Mouse (Mus musculus) kidney, adult 9 months (tissue): ENCODE results near the gene Cyth3.

Experiments used
- DNase-seq: peaks from one replicate; pipeline ENCODE4 v3.0.0; 2022

Cyth3 gene

DNA sequence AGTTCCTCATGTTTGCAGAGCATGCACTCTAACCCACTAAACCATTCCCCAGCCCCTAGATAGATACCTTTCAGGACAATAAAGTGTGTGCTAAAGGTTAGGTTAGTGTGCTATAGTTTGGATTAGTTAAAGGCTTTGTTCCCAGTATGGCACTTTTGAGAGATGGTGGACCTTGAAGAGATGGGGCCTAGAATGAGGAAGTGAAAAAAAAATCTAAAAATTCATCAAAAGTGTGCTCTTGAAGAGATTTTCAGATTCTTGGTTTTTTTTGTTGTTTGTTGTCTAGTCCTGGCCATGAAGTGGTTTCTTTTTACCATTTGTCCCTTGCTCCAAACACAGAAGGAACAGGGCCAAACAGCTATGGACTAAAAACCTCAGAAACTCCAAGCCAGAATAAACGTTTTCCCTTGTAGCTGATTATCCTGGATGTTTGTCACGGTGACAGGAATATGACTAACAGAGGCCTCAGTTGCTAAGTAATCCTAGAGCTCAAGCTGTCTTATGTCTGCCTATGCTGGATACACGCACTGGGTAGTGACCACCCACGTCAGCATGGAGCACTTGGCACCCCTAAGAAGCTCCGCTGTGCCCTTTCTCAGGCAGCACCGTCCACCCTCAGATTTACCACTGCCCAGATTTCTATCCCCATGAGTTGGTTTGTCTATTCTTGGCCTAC is 48.6 kb downstream of the Cyth3 start:
- no peak for DNase-seq

DNA sequence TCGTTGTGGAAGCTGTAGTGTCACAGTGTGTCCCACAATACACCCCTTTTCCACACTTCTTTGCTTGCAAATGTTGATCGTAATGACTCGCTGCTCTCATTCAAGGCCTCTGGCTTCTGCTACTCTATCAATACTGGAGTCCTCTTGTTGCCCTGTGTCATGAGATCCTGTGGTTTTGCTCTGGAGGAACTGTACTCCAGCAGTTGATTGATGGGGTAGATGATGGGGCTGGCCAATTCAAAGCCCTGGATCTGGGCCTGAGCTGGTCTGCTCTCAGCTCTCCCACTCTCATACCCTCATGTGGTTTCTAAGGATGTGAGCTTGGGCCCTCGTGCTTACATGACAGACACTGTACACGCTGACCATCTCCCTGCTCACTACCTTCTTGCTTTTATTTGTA is 52.3 kb downstream of the Cyth3 start:
- no peak for DNase-seq

DNA sequence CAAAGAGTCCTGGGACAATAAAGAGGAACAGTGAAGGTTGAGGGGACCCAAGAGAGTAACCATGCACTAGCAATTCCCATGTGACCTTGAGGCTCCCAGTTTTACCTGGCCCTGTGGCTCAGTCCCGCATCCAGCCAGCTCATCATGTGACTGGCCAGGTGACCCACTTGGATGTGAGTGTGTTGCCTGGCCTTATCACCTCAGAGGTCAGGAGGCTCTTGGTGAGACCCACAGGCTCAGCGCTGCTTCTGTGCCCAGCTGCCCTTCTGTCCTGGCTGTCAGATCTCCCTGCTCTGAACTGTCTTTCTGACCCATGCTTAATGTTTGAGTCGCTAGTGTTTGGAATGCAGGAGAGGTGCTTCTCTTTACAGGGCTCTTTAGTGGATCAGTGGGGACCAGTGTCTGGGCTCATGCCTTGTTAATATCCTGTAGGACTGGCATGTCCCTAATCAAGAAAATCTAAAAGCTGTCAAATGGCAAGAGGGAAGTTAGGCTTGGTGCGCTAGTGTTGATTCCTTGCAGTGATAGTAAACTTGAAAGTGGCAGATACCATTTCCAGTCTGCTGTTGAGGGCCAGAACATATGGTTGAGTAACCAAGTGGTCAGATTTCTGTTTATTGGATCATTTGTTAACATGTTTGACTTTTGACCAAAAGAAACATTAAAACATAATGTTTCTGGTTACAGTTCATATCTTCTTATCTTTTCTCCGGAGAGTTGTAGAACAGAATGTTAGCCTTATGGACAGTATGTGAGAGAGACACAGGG is 54.2 kb downstream of the Cyth3 start:
- DNase-seq: no peak

DNA sequence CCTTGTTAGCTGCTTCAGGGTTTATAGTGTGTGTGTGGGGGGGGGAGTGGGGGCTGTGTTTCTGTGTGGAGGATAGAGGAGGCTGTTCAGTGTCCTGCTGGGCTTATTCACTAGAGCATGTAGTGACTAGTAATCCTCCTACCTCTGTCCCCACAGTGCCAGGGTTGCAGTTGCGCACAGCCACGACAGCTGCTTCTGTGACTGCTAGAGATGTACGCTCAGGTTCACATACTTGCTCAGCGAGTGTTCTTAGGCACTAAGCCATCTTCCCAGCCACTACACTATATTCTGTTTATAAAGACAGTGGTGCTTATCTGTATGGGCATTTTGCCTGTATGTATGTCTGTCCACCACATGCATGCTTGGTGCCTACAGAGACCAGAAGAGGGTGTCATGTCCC is 55.1 kb downstream of the Cyth3 start:
- no peak for DNase-seq

DNA sequence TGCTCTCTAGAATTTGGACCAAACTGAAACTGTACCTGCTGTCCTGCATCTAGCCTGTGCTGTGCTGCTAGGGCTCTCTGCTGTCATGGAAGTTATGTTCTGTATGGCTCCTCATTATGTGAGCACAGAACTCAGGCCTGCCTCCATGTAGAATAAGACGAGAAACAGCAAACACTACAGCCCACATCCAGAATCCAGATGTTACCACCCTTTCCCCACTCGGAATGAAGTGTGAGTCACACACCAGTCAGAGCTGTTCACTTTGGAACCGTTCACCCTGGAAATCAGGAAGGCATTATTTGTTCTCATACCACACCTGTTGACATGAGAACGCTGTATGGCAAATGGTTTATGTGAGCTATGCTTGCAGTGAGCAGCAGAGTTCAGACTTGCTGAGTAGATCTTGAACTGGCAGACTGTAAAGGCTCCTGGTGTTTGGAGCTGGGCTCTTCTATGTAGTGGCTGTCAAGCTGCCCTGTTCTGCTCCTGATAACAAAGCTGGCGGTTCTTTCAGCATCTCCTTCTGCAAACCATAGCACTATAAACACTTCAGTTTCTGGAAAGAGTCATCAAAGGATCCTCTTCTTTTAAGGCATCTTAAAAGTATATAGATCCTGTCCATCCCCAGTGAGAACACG is 56.5 kb downstream of the Cyth3 start:
- no peak for DNase-seq

DNA sequence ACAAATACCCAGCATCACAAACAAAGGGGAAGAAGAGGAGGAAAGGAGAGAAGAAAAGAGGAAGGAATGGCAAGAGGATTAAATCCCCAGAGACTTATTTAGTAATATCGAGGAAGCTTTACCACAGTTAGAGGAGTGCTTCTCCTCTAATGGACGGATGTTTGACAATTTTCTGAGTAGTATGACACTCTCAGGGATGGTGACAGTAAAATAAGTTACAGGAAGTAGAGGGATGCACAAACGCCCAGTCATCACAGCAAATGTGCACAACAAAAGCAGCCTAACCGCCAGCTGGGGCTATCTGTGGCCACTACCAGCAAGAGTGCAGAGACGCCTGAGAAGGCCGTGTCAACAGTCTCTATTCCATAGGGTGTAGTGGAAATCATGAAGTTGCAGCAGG is 57.4 kb downstream of the Cyth3 start:
- no peak for DNase-seq

DNA sequence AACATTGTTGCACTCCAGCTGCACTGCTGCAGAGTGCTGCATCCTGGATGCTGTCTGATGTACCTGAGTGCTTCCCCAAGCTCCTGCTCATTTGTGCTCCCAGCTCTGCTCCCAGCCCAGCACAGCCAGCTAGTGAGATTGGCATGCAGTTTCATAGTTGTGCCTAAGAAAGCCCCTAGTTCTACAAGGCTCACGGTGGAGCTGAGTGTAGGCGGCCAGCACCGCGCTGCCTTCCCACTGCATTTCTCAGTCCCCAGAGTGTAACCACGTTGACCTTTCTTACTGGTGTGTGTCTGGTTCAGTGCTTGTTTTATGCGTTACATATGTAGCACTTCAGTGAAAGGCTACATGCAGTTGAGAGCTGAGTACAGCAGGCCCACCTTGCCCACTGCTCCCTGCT is 61.4 kb downstream of the Cyth3 start:
- no peak for DNase-seq

DNA sequence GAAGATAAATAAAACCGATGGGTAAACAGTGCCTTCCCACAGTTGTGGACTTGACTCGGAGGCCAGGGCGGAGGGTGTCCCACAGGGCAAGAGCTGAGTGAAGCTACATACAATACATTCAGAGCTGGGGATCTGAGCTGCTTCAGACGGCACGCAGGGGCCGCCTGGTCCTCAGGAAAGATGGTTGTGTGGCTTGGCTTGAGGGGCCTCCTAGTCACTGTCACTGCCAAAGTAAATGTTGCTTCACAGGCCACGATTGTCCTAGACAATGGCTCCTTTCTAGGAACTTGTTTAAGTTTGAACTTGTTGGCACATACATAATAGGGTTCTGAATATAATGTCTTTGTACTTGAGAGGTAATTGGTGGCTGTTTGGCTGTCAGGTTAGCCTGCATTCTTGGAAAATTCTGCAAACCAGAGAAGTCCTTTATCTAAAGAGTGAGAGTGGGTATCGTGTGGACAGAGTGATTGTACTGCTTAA is 62.7 kb downstream of the Cyth3 start:
- no peak for DNase-seq

DNA sequence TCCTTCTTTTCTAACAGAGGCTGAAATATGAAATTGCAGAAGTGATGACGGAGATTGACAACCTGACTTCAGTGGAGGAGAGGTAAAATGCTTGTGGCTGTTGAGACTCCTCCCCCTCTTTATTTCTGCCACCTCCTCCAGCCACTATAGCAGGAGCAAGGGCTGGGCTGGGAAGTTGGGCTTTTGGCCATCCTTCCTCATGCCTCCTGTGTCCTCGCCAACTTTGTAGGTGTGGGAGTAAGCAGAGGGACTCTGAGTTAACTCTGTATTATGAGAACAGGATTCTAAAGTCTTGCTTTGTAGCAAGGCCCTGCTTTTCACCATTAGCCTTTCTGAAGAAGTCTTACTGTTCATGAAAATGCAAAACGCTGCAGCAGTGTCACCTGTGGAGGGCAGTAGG is 64.2 kb downstream of the Cyth3 start:
- no peak for DNase-seq

DNA sequence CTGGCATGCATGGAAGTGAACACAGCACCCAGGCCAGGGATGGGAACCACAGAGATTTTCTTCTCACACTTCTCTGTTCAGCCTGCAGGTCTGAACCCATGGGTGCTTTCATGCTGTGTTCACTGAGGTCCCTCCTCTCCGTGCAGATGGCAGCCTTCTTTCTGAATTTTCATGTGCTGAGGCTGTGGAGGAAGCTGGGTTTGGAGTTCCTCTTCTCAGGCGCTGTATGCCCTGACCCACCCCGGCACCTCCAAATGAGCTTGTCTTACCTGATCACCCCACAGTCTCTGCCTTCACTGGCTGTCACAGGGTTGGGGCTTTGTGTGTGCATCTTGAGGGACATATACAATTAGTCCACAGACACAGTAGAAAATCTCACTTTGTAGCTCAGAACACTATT is 65.3 kb downstream of the Cyth3 start:
- no peak for DNase-seq

DNA sequence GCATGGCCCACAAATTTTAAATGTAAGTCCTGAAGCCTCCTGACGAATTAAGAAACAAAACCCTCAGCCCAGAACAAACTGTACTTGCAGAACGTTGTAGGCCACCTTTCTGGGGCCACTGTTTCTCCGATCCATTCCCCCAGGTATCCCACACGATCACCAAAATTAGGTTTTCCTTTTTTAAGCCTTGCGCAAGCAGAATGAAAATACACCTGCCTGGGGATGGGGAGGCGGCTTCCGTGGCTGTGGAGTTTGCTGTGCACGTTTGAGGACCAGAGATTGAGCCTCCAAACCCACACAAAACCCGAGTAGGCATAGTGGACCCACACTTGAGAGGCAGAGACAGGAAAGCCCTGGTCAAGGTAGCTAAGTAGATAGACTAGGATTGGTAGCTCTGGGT is 68.1 kb downstream of the Cyth3 start:
- no peak for DNase-seq

DNA sequence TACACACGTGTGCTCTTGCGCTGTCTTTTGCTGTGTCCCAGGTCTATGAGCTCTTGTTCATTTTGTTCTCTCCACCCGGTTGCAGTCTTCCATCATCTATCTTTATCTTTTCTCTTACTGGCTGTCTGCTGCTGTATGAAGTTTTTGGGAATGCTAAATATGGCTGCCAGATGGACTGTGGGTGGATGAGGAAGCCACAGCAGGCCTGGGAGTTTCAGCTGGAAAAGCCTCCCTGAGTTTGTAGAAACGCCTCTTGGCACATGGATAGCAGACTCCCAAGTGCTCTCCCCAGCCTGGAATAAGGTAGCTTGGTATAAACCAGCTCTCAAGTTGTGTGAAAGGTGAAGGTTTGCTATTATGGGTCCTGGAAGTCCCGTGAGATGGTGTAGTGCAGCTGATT is 68.7 kb downstream of the Cyth3 start:
- DNase-seq: no peak

DNA sequence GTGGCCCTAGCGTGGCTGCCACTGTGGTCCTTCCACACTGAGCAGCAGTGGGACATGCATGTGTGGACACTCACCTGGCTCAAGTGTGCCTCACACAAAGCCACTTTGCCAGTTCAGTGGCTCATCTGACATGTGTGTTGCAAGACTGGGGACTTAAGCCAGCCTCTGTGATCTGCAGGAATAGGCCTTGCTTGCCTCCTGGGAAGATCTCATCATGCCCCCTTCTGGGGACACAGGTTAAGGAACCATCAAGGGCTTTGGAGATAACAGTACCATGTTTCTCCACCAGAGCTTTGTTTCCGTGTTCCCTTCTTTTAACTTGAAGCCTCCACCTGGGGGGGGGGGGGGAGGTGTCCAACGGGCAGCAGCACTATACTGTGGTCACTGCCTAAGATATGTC is 74.1 kb downstream of the Cyth3 start:
- DNase-seq: peak; percentile 27

DNA sequence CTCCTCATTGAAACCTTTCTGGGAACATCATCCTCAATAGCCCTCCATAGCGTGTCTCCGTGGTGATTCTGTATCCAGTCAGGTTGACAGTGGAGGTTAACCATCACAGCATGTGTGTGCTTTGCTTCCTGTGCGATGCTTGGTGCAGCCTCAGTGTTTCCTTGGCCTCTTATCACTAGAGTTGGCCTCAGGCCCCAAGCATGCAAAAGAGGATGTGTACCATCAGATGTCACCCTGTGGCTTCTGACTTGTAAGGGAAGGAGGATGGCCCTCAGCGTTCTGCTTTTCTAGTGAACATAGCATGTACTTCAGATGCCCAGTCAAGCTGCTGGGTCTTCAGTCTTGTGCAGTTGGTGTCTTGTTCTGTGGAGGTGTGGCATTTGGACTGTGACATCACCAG is 76.2 kb downstream of the Cyth3 start:
- no peak for DNase-seq

DNA sequence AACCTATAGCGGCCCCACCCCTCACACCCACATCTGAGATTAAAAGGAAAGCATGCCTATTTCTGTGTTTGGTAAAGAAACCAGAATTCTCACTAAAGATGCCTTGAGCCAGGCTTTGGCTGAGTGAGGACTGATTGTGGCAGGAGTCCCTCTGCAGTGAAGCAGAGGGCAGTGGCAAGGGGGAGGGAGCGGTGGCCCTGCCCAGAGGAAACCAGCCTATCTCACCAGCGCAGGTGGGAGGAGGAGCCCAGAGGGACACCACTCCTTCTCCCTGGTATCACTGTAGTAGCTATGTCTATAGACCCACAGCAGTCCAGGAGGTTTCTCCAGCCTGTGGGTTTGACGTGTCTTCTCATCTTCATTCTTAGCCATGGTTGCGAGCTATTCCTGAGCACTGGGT is 78.0 kb downstream of the Cyth3 start:
- DNase-seq: no peak

DNA sequence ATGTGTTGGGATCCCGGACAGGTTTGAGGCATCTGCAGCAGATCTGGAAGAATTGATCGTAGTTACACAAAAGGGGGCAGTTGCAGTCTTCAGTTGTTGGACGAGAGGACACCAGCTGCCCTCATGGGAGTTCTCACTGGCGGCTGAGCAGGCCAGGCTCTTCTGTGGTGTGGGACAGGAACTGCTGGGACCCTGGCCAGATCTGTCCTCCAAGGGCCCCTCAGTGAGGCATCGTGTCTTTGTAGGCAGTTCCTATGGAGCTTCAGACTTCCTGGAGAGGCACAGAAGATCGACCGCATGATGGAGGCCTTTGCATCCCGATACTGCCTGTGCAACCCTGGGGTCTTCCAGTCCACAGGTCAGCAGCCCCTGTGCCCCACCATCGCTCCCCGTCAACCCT is 78.8 kb downstream of the Cyth3 start:
- DNase-seq: no peak

DNA sequence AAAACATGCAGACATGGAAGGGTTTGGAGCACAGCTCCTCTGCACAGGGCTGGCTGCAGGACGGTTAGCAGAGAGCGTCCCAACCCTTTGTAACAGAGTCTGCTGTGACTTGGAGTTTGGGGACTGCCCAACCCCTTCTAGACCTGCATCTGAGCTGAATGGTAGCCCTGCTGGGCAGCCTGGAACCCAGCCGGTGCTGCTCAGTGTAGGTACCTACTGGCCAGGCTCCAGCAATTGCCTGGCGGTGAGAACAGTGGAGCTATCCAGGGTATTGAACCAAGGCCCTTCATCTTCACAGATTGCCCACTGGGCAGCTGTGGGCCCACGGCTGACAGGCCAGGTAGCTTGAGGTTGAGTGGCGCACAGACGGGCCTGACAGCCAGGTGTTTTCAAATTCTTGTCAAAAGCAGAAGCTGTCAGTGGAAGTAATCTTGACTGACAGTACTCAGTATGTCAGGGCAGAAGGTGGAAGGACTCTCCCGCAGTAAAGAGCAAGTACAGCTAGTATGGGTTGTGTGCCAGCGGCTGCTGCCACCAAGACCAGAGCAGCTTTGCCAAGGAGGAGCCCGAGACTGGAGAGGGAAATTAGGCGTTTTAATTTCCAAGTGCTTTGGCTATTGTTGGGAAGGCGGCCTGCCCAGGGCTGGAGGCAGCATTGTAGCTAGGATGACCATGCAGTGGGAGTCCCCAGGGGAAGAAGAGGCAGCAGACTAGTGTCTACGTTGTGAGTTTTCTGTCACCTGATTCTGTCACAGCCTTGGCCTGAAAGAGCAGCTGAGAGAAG is 82.8 kb downstream of the Cyth3 start:
- DNase-seq: no peak

DNA sequence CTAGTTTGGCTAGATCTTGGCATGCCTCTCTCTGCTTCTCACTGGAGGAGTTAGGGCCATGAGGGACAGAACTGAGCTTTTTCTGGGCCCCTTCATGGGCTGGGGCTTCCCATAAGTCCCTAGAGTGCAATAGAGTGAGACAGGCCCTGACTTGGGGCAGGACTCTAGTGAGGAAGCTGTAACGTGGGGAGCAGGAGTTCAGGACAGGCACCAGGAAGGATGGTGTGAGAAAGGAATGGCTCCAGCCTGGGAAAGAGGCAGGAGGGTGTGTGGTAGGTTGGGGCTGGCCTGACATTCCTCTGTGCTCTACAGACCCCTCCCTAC is 83.4 kb downstream of the Cyth3 start:
- DNase-seq: no peak

DNA sequence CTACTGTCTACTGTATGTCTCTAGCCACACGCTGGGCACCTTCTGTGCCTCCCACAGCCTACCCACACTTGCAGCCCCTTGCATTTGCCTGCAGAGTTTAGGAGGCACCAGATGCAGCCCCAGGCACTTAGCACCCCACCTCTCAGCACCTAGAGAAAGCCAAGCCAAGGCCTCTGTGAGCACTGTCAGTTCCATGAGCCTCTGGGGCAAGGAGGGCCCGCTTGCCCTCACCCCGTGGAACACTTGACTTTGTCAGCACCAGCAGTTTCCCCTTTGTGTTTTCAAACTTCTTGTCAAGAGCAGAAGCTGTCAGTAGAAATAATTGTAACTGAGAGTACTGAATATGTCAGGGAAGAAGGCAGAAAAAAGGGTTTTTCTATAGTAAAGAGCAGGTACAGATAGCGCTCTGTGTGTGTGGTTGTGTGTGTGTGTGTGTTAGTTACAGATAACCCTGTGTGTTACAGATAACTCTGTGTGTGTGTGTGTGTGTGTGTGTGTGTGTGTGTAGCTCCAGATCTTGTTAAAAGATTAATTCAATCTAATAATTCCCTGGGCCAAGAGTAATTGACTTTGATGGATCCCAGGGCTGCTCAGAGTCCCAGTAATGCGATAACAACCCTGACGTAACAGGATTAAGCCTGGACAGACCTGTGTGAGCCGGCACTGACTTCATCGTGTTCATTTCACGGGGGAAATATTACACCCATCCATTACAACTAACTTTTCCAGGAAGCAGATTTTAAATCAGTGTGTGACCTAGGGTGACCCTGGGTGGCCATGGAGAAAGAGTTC is 84.0 kb downstream of the Cyth3 start:
- DNase-seq: peak; percentile 40

DNA sequence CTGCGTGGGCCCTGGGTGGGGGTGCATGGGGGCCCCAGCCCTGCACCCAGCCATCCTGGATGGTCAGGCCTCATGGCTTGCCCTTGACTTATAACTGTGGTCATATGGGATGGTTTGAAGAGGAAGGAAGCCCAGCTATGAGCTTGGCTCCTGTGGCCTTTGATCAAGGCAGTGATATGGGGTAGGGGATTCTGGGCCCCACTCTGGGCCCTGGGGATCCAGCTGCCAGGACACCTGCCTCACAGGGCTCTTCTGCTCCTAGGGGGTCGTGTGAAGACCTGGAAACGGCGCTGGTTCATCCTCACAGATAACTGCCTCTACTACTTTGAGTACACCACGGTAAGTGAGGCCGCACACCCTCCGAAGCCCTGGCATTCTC is 84.6 kb downstream of the Cyth3 start:
- DNase-seq: no peak

DNA sequence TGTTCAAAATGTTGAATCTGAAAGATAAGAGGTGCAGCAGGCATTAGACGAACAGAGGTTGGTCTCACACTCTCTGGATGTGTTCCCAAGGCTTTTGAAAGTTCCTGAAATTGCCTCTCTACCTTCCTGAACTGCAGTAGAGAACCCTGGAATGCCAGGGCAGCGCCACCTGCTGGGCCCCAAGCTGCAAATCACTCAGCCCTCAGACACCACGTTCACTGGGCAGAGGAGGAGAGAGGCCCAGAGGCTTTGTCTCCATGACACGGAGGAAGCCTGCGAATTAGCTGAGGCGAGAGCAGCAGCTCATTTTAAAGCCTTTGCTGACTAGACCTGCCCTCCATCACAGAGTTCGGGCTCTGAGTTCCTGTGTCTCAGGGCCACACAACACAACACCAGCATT is 89.1 kb downstream of the Cyth3 start:
- DNase-seq: peak; percentile 69

DNA sequence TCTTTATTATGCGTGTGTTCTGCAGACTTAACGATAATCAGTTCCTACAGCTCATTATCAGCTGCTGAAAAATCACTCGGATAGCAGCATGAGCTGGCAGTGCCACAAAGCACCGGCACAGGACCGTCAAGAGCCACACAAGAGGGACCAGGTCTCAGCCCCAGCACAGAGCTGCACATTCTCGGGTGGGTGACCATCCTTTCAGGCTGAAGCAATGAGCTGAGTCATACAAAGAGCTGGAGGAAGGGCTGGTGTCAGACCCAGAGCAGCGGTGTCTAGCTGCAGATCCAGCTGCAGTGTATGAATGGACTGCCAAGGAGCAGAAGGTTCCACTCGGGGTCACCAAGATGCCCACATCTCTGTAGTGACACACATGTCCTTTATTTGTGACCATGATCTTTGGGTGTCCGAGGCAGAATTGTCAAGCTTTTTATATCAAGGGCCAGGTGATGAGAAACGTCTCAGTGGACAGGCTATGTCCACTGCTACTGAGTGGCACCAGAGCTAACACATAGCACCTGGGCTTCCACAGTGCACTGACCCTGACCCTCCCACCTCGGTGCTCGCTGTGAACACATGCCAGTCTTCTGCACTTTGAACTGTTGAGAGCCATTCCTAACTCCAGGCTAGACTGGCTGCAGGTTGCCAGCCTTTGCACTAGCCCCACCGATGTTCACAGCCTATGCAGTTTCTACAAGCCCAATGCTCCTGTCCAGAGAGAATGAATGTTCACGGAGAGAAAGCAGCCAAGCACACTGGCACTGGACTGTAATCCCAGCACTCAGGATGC is 90.0 kb downstream of the Cyth3 start:
- DNase-seq: peak; percentile 20
